Mouse (Mus musculus) midbrain, embryonic 13.5 days (tissue): Measurements from ENCODE around the gene Plxna4. TPM values are rescaled to one million over a fixed set of nuclear protein-coding genes. Genes with fewer than 3 reads are reported as not detected.

ENCODE experiments used
- ATAC-seq: fragments of 200-750 bp; cut with Nextera tagmentation; 2 replicates; pipeline ENCODE4 v1.8.0; 2017; ENCODE audit warnings: mild to moderate bottlenecking, moderate TSS enrichment, moderate library complexity
- H3K27ac ChIP-seq: fragments of 300-500 bp; sonication (generic); 2 replicates; pipeline ENCODE4 v1.5.1; 2015; ENCODE audit warnings: inconsistent platforms, mild to moderate bottlenecking, moderate library complexity
- H3K27me3 ChIP-seq: fragments of 300-500 bp; sonication (generic); 2 replicates; pipeline ENCODE4 v1.6.1; 2015; ENCODE audit warnings: mild to moderate bottlenecking, inconsistent platforms
- H3K36me3 ChIP-seq: fragments of 300-500 bp; sonication (generic); 2 replicates; pipeline ENCODE4 v1.6.1; 2015; ENCODE audit warnings: mild to moderate bottlenecking, inconsistent platforms
- H3K4me1 ChIP-seq: fragments of 300-500 bp; sonication (generic); replicated peaks from 2 replicates; pipeline ENCODE4 v1.6.1; 2015; ENCODE audit warnings: inconsistent platforms
- H3K4me2 ChIP-seq: fragments of 300-500 bp; sonication (generic); replicated peaks from 2 replicates; pipeline ENCODE4 v1.6.1; 2015; ENCODE audit warnings: moderate library complexity, mild to moderate bottlenecking, inconsistent platforms
- H3K4me3 ChIP-seq: fragments of 300-500 bp; sonication (generic); replicated peaks from 2 replicates; pipeline ENCODE4 v1.5.1; 2015; ENCODE audit warnings: mild to moderate bottlenecking, inconsistent platforms
- H3K9ac ChIP-seq: fragments of 300-500 bp; sonication (generic); replicated peaks from 2 replicates; pipeline ENCODE4 v1.6.1; 2015; ENCODE audit warnings: mild to moderate bottlenecking, inconsistent platforms
- H3K9me3 ChIP-seq: fragments of 300-500 bp; sonication (generic); 2 replicates; pipeline ENCODE4 v1.6.1; 2016; ENCODE audit warnings: mild to moderate bottlenecking, inconsistent platforms
- WGBS: fragments of 180-500 bp; shearing (Covaris S2); methylation state at CpG from one replicate; pipeline ENCODE4 v1.1.7; 2015; 5-methylcytosine and 5-hydroxymethylcytosine counted together
- polyA plus RNA-seq: library from polyadenylated mRNA; unstranded; fragments of >200 nt; fragmentation: Nextera tagmentation; extraction: Ambion mirVana; gene quantifications from 2 replicates; pipeline ENCODE4 v1.2.1, GENCODE M21; 2015

Plxna4 gene
- 8.4 and 9.5 TPM in 2 replicates for polyA plus RNA-seq

GRCm38 (mm10) chr6:32588056-32588671 is at the start of gene Plxna4:
Gene Plxna4, minus strand, starts transcription at chr6:32588192.
- no peaks in the 10 kb centered on the region for H3K36me3 ChIP-seq
- WGBS, result 1% methylated on average over 28 of the region's 55 CpGs

GRCm38 (mm10) chr6:32637568-32638183 is 49.7 kb upstream of the Plxna4 start:
- Histone ChIP-seq H3K27ac (no peak overlapping the region), H3K9ac (no peak overlapping the region), H3K36me3 (no peaks in the 10 kb centered on the region), H3K9me3 (no peaks in the 10 kb centered on the region), H3K27me3 (no peaks in the 10 kb centered on the region), H3K4me3 (no peak overlapping the region), H3K4me1 (no peaks in the 10 kb centered on the region), H3K4me2 (no peak overlapping the region)
- 85% methylated on average over 6 of the region's 6 CpGs for WGBS
- no peak for ATAC-seq

More at GRCm38 (mm10) chr6:32588056-32588671, at the start of gene Plxna4:
- Histone ChIP-seq H3K4me3 (peak within 1 kb of the TSS; percentile 65), H3K9ac (peak within 1 kb of the TSS; percentile 90), H3K9me3 (no peaks in the 10 kb centered on the region), H3K27ac (peak within 1 kb of the TSS; percentile 93), H3K4me2 (peak within 1 kb of the TSS; percentile 83), H3K4me1 (peaks cover 44% of the 10 kb centered on the region), H3K27me3 (peaks cover 45% of the 10 kb centered on the region)
- ATAC-seq, result peak; percentile 79

- no peak overlapping the region for H3K27ac ChIP-seq
- ATAC-seq, result no peak
- H3K36me3 ChIP-seq, result no peaks in the 10 kb centered on the region
- no peak overlapping the region for H3K9ac ChIP-seq
- no peaks in the 10 kb centered on the region for H3K9me3 ChIP-seq
- no peak overlapping the region for H3K4me3 ChIP-seq
- H3K4me2 ChIP-seq, result no peak overlapping the region
- H3K27me3 ChIP-seq, result no peaks in the 10 kb centered on the region
- H3K4me1 ChIP-seq, result no peaks in the 10 kb centered on the region
These were observed 22.7 kb upstream of the Plxna4 start for GRCm38 (mm10) chr6:32610712-32611111.

- H3K36me3 ChIP-seq, result no peaks in the 10 kb centered on the region
- no peak overlapping the region for H3K4me2 ChIP-seq
- 71% methylated on average over 3 of the region's 3 CpGs for WGBS
- H3K27ac ChIP-seq, result no peak overlapping the region
- H3K9me3 ChIP-seq, result no peaks in the 10 kb centered on the region
- no peak for ATAC-seq
- no peaks in the 10 kb centered on the region for H3K27me3 ChIP-seq
- no peak overlapping the region for H3K4me3 ChIP-seq
- no peak overlapping the region for H3K9ac ChIP-seq
- H3K4me1 ChIP-seq, result no peaks in the 10 kb centered on the region
These were observed 18.8 kb upstream of the Plxna4 start for GRCm38 (mm10) chr6:32606787-32607186.

GRCm38 (mm10) chr6:32605581-32605980 is 17.6 kb upstream of the Plxna4 start:
- ATAC-seq, result no peak
- Histone ChIP-seq H3K4me1 (no peaks in the 10 kb centered on the region), H3K27me3 (no peaks in the 10 kb centered on the region), H3K4me3 (no peak overlapping the region), H3K4me2 (no peak overlapping the region), H3K9ac (no peak overlapping the region), H3K27ac (no peak overlapping the region), H3K9me3 (no peaks in the 10 kb centered on the region), H3K36me3 (no peaks in the 10 kb centered on the region)
- WGBS, result 33% methylated on average over 3 of the region's 3 CpGs

- H3K27ac ChIP-seq, result no peak overlapping the region
- no peaks in the 10 kb centered on the region for H3K36me3 ChIP-seq
- H3K27me3 ChIP-seq, result no peaks in the 10 kb centered on the region
- no peak overlapping the region for H3K9ac ChIP-seq
- H3K4me3 ChIP-seq, result no peak overlapping the region
- 94% methylated on average over 4 of the region's 4 CpGs for WGBS
- no peak overlapping the region for H3K4me2 ChIP-seq
- H3K9me3 ChIP-seq, result no peaks in the 10 kb centered on the region
- ATAC-seq, result no peak
- H3K4me1 ChIP-seq, result no peaks in the 10 kb centered on the region
These were observed 16.9 kb upstream of the Plxna4 start for GRCm38 (mm10) chr6:32604901-32605300.

GRCm38 (mm10) chr6:32602130-32602529 is 14.1 kb upstream of the Plxna4 start:
- H3K9ac ChIP-seq, result no peak overlapping the region
- ATAC-seq, result no peak
- H3K27me3 ChIP-seq, result no peaks in the 10 kb centered on the region
- H3K27ac ChIP-seq, result no peak overlapping the region
- WGBS, result 89% methylated on average over 2 of the region's 2 CpGs
- no peaks in the 10 kb centered on the region for H3K4me1 ChIP-seq
- H3K4me3 ChIP-seq, result no peak overlapping the region
- H3K9me3 ChIP-seq, result no peaks in the 10 kb centered on the region
- H3K36me3 ChIP-seq, result no peaks in the 10 kb centered on the region
- H3K4me2 ChIP-seq, result no peak overlapping the region

- Histone ChIP-seq H3K36me3 (no peaks in the 10 kb centered on the region), H3K4me3 (no peak overlapping the region), H3K4me2 (no peak overlapping the region), H3K9me3 (no peaks in the 10 kb centered on the region), H3K27ac (no peak overlapping the region), H3K4me1 (no peaks in the 10 kb centered on the region), H3K27me3 (no peaks in the 10 kb centered on the region), H3K9ac (no peak overlapping the region)
- WGBS, result 84% methylated on average over 2 of the region's 2 CpGs
- no peak for ATAC-seq
These were observed 13.3 kb upstream of the Plxna4 start for GRCm38 (mm10) chr6:32601306-32601705.

- Histone ChIP-seq H3K4me3 (no peak overlapping the region), H3K9me3 (no peaks in the 10 kb centered on the region), H3K9ac (no peak overlapping the region), H3K27me3 (peaks cover 14% of the 10 kb centered on the region), H3K36me3 (no peaks in the 10 kb centered on the region), H3K4me1 (no peaks in the 10 kb centered on the region), H3K4me2 (no peak overlapping the region), H3K27ac (no peak overlapping the region)
- 49% methylated on average over 3 of the region's 3 CpGs for WGBS
- ATAC-seq, result no peak
These were observed 7.6 kb upstream of the Plxna4 start for GRCm38 (mm10) chr6:32595591-32595990.

GRCm38 (mm10) chr6:32590979-32591758 is 3.2 kb upstream of the Plxna4 start:
- 39% methylated on average over 13 of the region's 13 CpGs for WGBS
- H3K36me3 ChIP-seq, result no peaks in the 10 kb centered on the region
- peaks cover 37% of the 10 kb centered on the region for H3K27me3 ChIP-seq
- H3K4me3 ChIP-seq, result no peak overlapping the region
- no peak for ATAC-seq
- no peak overlapping the region for H3K9ac ChIP-seq
- no peaks in the 10 kb centered on the region for H3K9me3 ChIP-seq
- no peak overlapping the region for H3K4me2 ChIP-seq
- H3K4me1 ChIP-seq, result peaks cover 16% of the 10 kb centered on the region; the same call in 1 of the 2 replicates
- H3K27ac ChIP-seq, result no peak overlapping the region

GRCm38 (mm10) chr6:32589632-32590031 is 1.6 kb upstream of the Plxna4 start:
- H3K27me3 ChIP-seq, result peaks cover 45% of the 10 kb centered on the region
- no peak for ATAC-seq
- no peaks in the 10 kb centered on the region for H3K36me3 ChIP-seq
- H3K9ac ChIP-seq, result no peak overlapping the region
- no peaks in the 10 kb centered on the region for H3K9me3 ChIP-seq
- WGBS, result 75% methylated on average over 4 of the region's 4 CpGs
- H3K4me1 ChIP-seq, result peaks cover 29% of the 10 kb centered on the region
- H3K27ac ChIP-seq, result no peak overlapping the region
- H3K4me2 ChIP-seq, result no peak overlapping the region
- H3K4me3 ChIP-seq, result no peak overlapping the region
